Mouse (Mus musculus): Measurements from ENCODE around the gene Mbtps1.

DNA sequence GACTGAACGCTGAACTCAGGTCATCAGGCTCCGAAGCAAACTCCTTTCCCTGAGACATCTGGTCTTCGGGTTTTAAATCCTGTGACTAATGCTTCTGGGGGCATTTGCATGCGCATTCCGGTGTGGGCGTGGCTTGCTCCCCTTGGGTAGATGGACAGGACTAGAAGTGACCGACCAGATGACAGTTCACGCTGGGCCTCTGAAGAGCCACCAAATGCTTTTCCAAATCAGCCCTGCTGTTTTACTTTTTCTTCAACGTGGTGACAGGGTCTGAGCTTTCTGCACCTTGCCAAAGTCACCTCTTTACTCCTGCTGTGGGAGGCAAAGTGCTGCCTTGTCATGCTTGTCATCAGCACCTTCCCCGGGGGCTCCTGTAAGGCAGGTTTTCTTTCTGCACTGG, 30.3 kb upstream of the Mbtps1 start:
- no peak for TF ChIP-seq CTCF (IDR thresholded peaks at IDR 0.05; ENCODE audit: borderline replicate concordance, insufficient read depth, low read depth, low read length)
- TF ChIP-seq POLR2A (IDR thresholded peaks at IDR 0.05; ENCODE audit: borderline replicate concordance, insufficient read depth, low read length): no peak
